Mouse (Mus musculus) brain, embryonic 14.5 days (tissue): ENCODE measurements at regions not wholly inside any gene's neighbourhood (a gene's known extent, or its start where the extent isn't known, plus 50 kb on each side); places are given as distances from the start of the nearest gene placed in this dataset.

ENCODE experiments used
- CTCF ChIP-seq: fragments of 200-500 bp; IDR thresholded peaks from 2 replicates; pipeline ENCODE4 v1.5.1; 2012; ENCODE audit warnings: inconsistent platforms, mild to moderate bottlenecking, moderate library complexity, borderline replicate concordance; ENCODE audit not compliant: insufficient read depth, insufficient read length; ENCODE audit errors: extremely low read depth
- POLR2A ChIP-seq: fragments of 200-500 bp; IDR thresholded peaks from 2 replicates; pipeline ENCODE4 v1.6.1; 2012; ENCODE audit warnings: mild to moderate bottlenecking, inconsistent platforms, borderline replicate concordance; ENCODE audit not compliant: poor library complexity, insufficient read depth, insufficient read length, severe bottlenecking; ENCODE audit errors: extremely low read depth

DNA sequence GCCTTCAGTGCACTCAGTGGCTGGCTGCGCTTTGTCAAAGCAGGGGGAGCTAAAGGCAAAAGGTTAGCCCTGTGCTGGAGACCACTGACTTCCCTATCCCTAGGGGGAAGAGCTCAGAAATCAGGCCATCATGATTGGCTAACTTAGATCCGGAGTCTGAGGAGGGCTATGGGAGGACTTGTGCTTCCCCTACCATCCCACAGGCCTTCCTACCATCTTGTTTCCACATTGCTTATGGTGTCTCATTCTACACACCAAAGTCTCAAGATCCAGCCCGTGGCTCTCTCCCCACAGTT, 72.9 kb upstream of the 1700024P04Rik start:
- TF ChIP-seq CTCF = no peak
- TF ChIP-seq POLR2A = no peak
